In genomic region chr4:133371621-133372277, GRCm38 (mm10) we compare ENCODE assay signal across 8 mouse cellular contexts. TPM values are rescaled to one million over a fixed set of nuclear protein-coding genes. Genes with fewer than 3 reads are reported as not detected.
DNase-seq lines count a peak whose midpoint lies in the region; ATAC-seq lines count a peak whose summit lies in the region.

No protein-coding gene starts in this region.

- peak overlapping the region; percentile 88 for H3K4me3 ChIP-seq in heart, embryonic 13.5 days
- peak overlapping the region; percentile 10; the same call in 1 of the 2 replicates for H3K4me3 ChIP-seq in embryonic facial prominence, embryonic 11.5 days (ENCODE audit: low read depth, low read length)
- H3K4me3 ChIP-seq in intestine, embryonic 15.5 days (replicated peaks), result peak overlapping the region; percentile 91
- H3K4me3 ChIP-seq in midbrain, embryonic 14.5 days (replicated peaks; ENCODE audit: low read depth, low read length), result peak overlapping the region; percentile 81; the same call in 1 of the 2 replicates

- no peak for DNase-seq in heart, adult 8-10 months (ENCODE audit: low spot score)
- DNase-seq in embryonic facial prominence, embryonic 11.5 days (ENCODE audit: low spot score), result no peak
- DNase-seq in midbrain, embryonic 14.5 days, result no peak
- DNase-seq in cerebellum, postnatal 14 days, result no peak
- DNase-seq in layer of hippocampus, postnatal 25 days (ENCODE audit: extremely low spot score in 1 of 2, low spot score in 1 of 2), result no peak

- H3K27ac ChIP-seq in heart, embryonic 13.5 days (replicated peaks), result peak overlapping the region; percentile 71
- no peak overlapping the region for H3K27ac ChIP-seq in embryonic facial prominence, embryonic 11.5 days (replicated peaks; ENCODE audit: low read depth, low read length)
- H3K27ac ChIP-seq in intestine, embryonic 15.5 days, result 0 out of 2 replicates have a peak overlapping the region, but pooled peaks have one; percentile 11
- no peak overlapping the region for H3K27ac ChIP-seq in midbrain, embryonic 14.5 days (replicated peaks; ENCODE audit: low read depth, low read length)

- H3K36me3 ChIP-seq in heart, embryonic 13.5 days, result peaks cover 3% of the 10 kb centered on the region; the same call in 1 of the 2 replicates
- no peaks in the 10 kb centered on the region for H3K36me3 ChIP-seq in embryonic facial prominence, embryonic 11.5 days (replicated peaks; ENCODE audit: control insufficient read depth, insufficient read depth, low read depth, low read length)
- H3K36me3 ChIP-seq in intestine, embryonic 15.5 days, result no peaks in the 10 kb centered on the region
- no peaks in the 10 kb centered on the region for H3K36me3 ChIP-seq in midbrain, embryonic 14.5 days (ENCODE audit: control insufficient read depth, insufficient read depth, low read length)

- 49% methylated on average over 7 of the region's 7 CpGs for WGBS in heart, embryonic 13.5 days
- 76% methylated on average over 7 of the region's 7 CpGs for WGBS in embryonic facial prominence, embryonic 11.5 days
- WGBS in intestine, embryonic 15.5 days, result 50% methylated on average over 7 of the region's 7 CpGs
- WGBS in midbrain, embryonic 14.5 days, result 89% methylated on average over 7 of the region's 7 CpGs

- peak overlapping the region; percentile 89 for H3K4me2 ChIP-seq in heart, embryonic 13.5 days
- H3K4me2 ChIP-seq in embryonic facial prominence, embryonic 11.5 days (ENCODE audit: low read depth, low read length), result peak overlapping the region; percentile 78
- peak overlapping the region; percentile 75 for H3K4me2 ChIP-seq in intestine, embryonic 15.5 days (replicated peaks)
- H3K4me2 ChIP-seq in midbrain, embryonic 14.5 days (ENCODE audit: low read length), result peak overlapping the region; percentile 65

- no peaks in the 10 kb centered on the region for H3K9me3 ChIP-seq in heart, embryonic 13.5 days
- H3K9me3 ChIP-seq in embryonic facial prominence, embryonic 11.5 days (replicated peaks; ENCODE audit: control insufficient read depth, low read length), result no peaks in the 10 kb centered on the region
- no peaks in the 10 kb centered on the region for H3K9me3 ChIP-seq in intestine, embryonic 15.5 days
- no peaks in the 10 kb centered on the region for H3K9me3 ChIP-seq in midbrain, embryonic 14.5 days (ENCODE audit: control insufficient read depth, low read length)

- peak overlapping the region; percentile 96 for H3K9ac ChIP-seq in heart, embryonic 13.5 days
- peak overlapping the region; percentile 50 for H3K9ac ChIP-seq in embryonic facial prominence, embryonic 11.5 days (replicated peaks; ENCODE audit: low read length)
- peak overlapping the region; percentile 90 for H3K9ac ChIP-seq in intestine, embryonic 15.5 days
- H3K9ac ChIP-seq in midbrain, embryonic 14.5 days (replicated peaks; ENCODE audit: low read length), result peak overlapping the region; percentile 21; the same call in 1 of the 2 replicates

- H3K4me1 ChIP-seq in heart, embryonic 13.5 days, result peaks cover 63% of the 10 kb centered on the region
- peaks cover 8% of the 10 kb centered on the region for H3K4me1 ChIP-seq in embryonic facial prominence, embryonic 11.5 days (ENCODE audit: control insufficient read depth, insufficient read depth, low read length)
- H3K4me1 ChIP-seq in intestine, embryonic 15.5 days (replicated peaks), result peaks cover 45% of the 10 kb centered on the region
- peaks cover 37% of the 10 kb centered on the region for H3K4me1 ChIP-seq in midbrain, embryonic 14.5 days (ENCODE audit: control insufficient read depth, insufficient read depth, low read length)

- H3K27me3 ChIP-seq in heart, embryonic 13.5 days (replicated peaks), result no peaks in the 10 kb centered on the region
- H3K27me3 ChIP-seq in embryonic facial prominence, embryonic 11.5 days (ENCODE audit: control insufficient read depth, insufficient read depth, low read length), result no peaks in the 10 kb centered on the region
- H3K27me3 ChIP-seq in intestine, embryonic 15.5 days (replicated peaks), result no peaks in the 10 kb centered on the region
- H3K27me3 ChIP-seq in midbrain, embryonic 14.5 days (ENCODE audit: control insufficient read depth, insufficient read depth, low read length), result no peaks in the 10 kb centered on the region

- no peak for ATAC-seq in heart, embryonic 13.5 days (ENCODE audit: extremely low read depth, insufficient number of reproducible peaks, low FRiP score, low TSS enrichment)
- ATAC-seq in embryonic facial prominence, embryonic 11.5 days (replicated peaks; ENCODE audit: insufficient number of reproducible peaks, low FRiP score, low TSS enrichment, low read depth), result no peak
- no peak for ATAC-seq in intestine, embryonic 15.5 days
- no peak for ATAC-seq in midbrain, embryonic 14.5 days (ENCODE audit: low FRiP score, low TSS enrichment)
- no peak for ATAC-seq in megakaryocyte-erythroid progenitor cell, adult 5-6 weeks (replicated peaks; ENCODE audit: low FRiP score, low TSS enrichment, poor library complexity, severe bottlenecking)

RNA-seq across cellular contexts. Expression of gene Slc9a1, which starts 2.2 kb away (rescaled TPM):
- polyA plus RNA-seq in heart, embryonic 13.5 days (2015; fragmentation: Nextera tagmentation; extraction: Ambion mirVana), result 6.1 and 6.3 TPM in 2 replicates
- total RNA-seq in heart, adult 8-10 months (2022), result 10 to 100 TPM; 16.0 to 21.9 (median 16.5) TPM
- polyA plus RNA-seq in embryonic facial prominence, embryonic 11.5 days (2014; fragmentation: Nextera tagmentation; extraction: Ambion mirVana), result 4.7 and 5.6 TPM in 2 replicates
- polyA plus RNA-seq in intestine, embryonic 15.5 days (2015; fragmentation: Nextera tagmentation; extraction: Ambion mirVana), result 8.5 and 9.3 TPM in 2 replicates
- 8.2 and 8.3 TPM in 2 replicates for polyA plus RNA-seq in midbrain, embryonic 14.5 days (2014; fragmentation: Nextera tagmentation; extraction: Ambion mirVana)
- 10 to 100 TPM; 59.6 to 62.8 TPM for total RNA-seq in layer of hippocampus, postnatal 25 days (2021)
- 31.8 and 33.1 TPM in 2 replicates for total RNA-seq in megakaryocyte-erythroid progenitor cell, adult 5-6 weeks (2014; fragmentation: Nextera tagmentation)
- 5.8 and 13.7 TPM in 2 replicates for total RNA-seq in megakaryocyte-erythroid progenitor cell, adult 5-6 weeks (2017)

RNA-seq across cellular contexts. Expression of gene Wdtc1, which starts 18.5 kb away (rescaled TPM):
- polyA plus RNA-seq in heart, embryonic 13.5 days (2015; fragmentation: Nextera tagmentation; extraction: Ambion mirVana), result 11.3 and 11.9 TPM in 2 replicates
- total RNA-seq in heart, adult 8-10 months (2022), result 10 to 100 TPM; 77.3 to 94.3 (median 79.2) TPM
- 16.7 and 18.7 TPM in 2 replicates for polyA plus RNA-seq in embryonic facial prominence, embryonic 11.5 days (2014; fragmentation: Nextera tagmentation; extraction: Ambion mirVana)
- 13.9 and 17.0 TPM in 2 replicates for polyA plus RNA-seq in intestine, embryonic 15.5 days (2015; fragmentation: Nextera tagmentation; extraction: Ambion mirVana)
- polyA plus RNA-seq in midbrain, embryonic 14.5 days (2014; fragmentation: Nextera tagmentation; extraction: Ambion mirVana), result 21.3 and 24.9 TPM in 2 replicates
- 10 to 100 TPM; 84.4 to 85.8 TPM for total RNA-seq in layer of hippocampus, postnatal 25 days (2021)
- 15.3 and 18.6 TPM in 2 replicates for total RNA-seq in megakaryocyte-erythroid progenitor cell, adult 5-6 weeks (2014; fragmentation: Nextera tagmentation)
- 7.5 and 8.0 TPM in 2 replicates for total RNA-seq in megakaryocyte-erythroid progenitor cell, adult 5-6 weeks (2017)

Comparison
In these comparisons a context has a peak if more than half of its experiments do, and no peak if none do; other contexts are left out.
1. H3K27ac ChIP-seq: peak in heart, embryonic 13.5 days (single experiment) and intestine, embryonic 15.5 days (single experiment); none in embryonic facial prominence, embryonic 11.5 days (single experiment) and midbrain, embryonic 14.5 days (single experiment).
2. H3K4me3 ChIP-seq: peak in every context shown above with its lines; median percentile 91 in intestine, embryonic 15.5 days; 88 in heart, embryonic 13.5 days; 81 in midbrain, embryonic 14.5 days; 10 in embryonic facial prominence, embryonic 11.5 days.
3. H3K9ac ChIP-seq: peak in every context shown above with its lines; median percentile 96 in heart, embryonic 13.5 days; 90 in intestine, embryonic 15.5 days; 50 in embryonic facial prominence, embryonic 11.5 days; 21 in midbrain, embryonic 14.5 days.
4. Peak in every context shown above with its lines, with median percentiles within 50 percentile points of each other: H3K4me2 ChIP-seq.